Mouse (Mus musculus) neural tube, embryonic 10.5 days (tissue): ENCODE measurements around the gene Dagla.
A peak's percentile ranks its signal among the peaks of the same experiment; 100 is the strongest.

ENCODE experiments used
- DNase-seq: peaks from one replicate; pipeline ENCODE4 v3.0.0-alpha.2; 2017; ENCODE audit warnings: low spot score; ENCODE audit errors: extremely low spot score

The Dagla gene

GRCm38 (mm10) chr19:10307941-10308340, 3.3 kb upstream of the Dagla start:
- no peak for DNase-seq

- no peak for DNase-seq
Measured at GRCm38 (mm10) chr19:10307351-10307750, 2.7 kb upstream of the Dagla start.

GRCm38 (mm10) chr19:10306521-10307243, 2.0 kb upstream of the Dagla start:
- no peak for DNase-seq

- no peak for DNase-seq
Measured at GRCm38 (mm10) chr19:10305640-10306039, 963 bp upstream of the Dagla start.

GRCm38 (mm10) chr19:10304395-10304794, 282 bp downstream of the Dagla start:
- DNase-seq, result peak; percentile 45

GRCm38 (mm10) chr19:10302852-10303251, 1.8 kb downstream of the Dagla start:
- no peak for DNase-seq

- no peak for DNase-seq
Measured at GRCm38 (mm10) chr19:10301866-10302356, 2.8 kb downstream of the Dagla start.

GRCm38 (mm10) chr19:10301263-10301662, 3.4 kb downstream of the Dagla start:
- DNase-seq, result no peak

- DNase-seq, result no peak
Measured at GRCm38 (mm10) chr19:10300809-10301208, 3.9 kb downstream of the Dagla start.

GRCm38 (mm10) chr19:10298268-10298667, 6.4 kb downstream of the Dagla start:
- DNase-seq, result no peak

- DNase-seq, result no peak
Measured at GRCm38 (mm10) chr19:10297041-10297503, 7.6 kb downstream of the Dagla start.

GRCm38 (mm10) chr19:10296306-10296705, 8.4 kb downstream of the Dagla start:
- no peak for DNase-seq

- no peak for DNase-seq
Measured at GRCm38 (mm10) chr19:10294631-10295562, 9.8 kb downstream of the Dagla start.

- no peak for DNase-seq
Measured at GRCm38 (mm10) chr19:10293987-10294386, 10.7 kb downstream of the Dagla start.

- no peak for DNase-seq
Measured at GRCm38 (mm10) chr19:10291896-10292490, 12.7 kb downstream of the Dagla start.

- no peak for DNase-seq
Measured at GRCm38 (mm10) chr19:10290153-10290945, 14.3 kb downstream of the Dagla start.

- DNase-seq, result no peak
Measured at GRCm38 (mm10) chr19:10289609-10290150, 15.0 kb downstream of the Dagla start.

- DNase-seq, result no peak
Measured at GRCm38 (mm10) chr19:10288125-10289040, 16.3 kb downstream of the Dagla start.

GRCm38 (mm10) chr19:10286458-10286872, 18.2 kb downstream of the Dagla start:
- no peak for DNase-seq
